Mouse (Mus musculus): Measurements from ENCODE around the gene Tdrd9. TPM values are rescaled to one million over a fixed set of nuclear protein-coding genes. Genes with fewer than 3 reads are reported as not detected.

Tdrd9 gene
- total RNA-seq, 1 experiment from 2014 or later = not detected

GRCm38 (mm10) chr12:112094261-112094880 is 123.0 kb downstream of the Tdrd9 start:
- ATAC-seq (ENCODE audit: extremely low read depth, insufficient number of reproducible peaks, low FRiP score, poor library complexity, severe bottlenecking) = no peak

GRCm38 (mm10) chr12:112096051-112096732 is 124.8 kb downstream of the Tdrd9 start:
- no peak for ATAC-seq (ENCODE audit: extremely low read depth, insufficient number of reproducible peaks, low FRiP score, poor library complexity, severe bottlenecking)

GRCm38 (mm10) chr12:112096733-112097117 is 125.4 kb downstream of the Tdrd9 start:
- no peak for ATAC-seq (ENCODE audit: extremely low read depth, insufficient number of reproducible peaks, low FRiP score, poor library complexity, severe bottlenecking)

- ATAC-seq (ENCODE audit: extremely low read depth, insufficient number of reproducible peaks, low FRiP score, poor library complexity, severe bottlenecking) = no peak
Measured at GRCm38 (mm10) chr12:112100106-112100505, 128.7 kb downstream of the Tdrd9 start.

- no peak for ATAC-seq (ENCODE audit: extremely low read depth, insufficient number of reproducible peaks, low FRiP score, poor library complexity, severe bottlenecking)
Measured at GRCm38 (mm10) chr12:112101045-112101444, 129.7 kb downstream of the Tdrd9 start.

- no peak for ATAC-seq (ENCODE audit: extremely low read depth, insufficient number of reproducible peaks, low FRiP score, poor library complexity, severe bottlenecking)
Measured at GRCm38 (mm10) chr12:112103179-112103578, 131.8 kb downstream of the Tdrd9 start.

- no peak for ATAC-seq (ENCODE audit: extremely low read depth, insufficient number of reproducible peaks, low FRiP score, poor library complexity, severe bottlenecking)
Measured at GRCm38 (mm10) chr12:112104890-112105289, 133.5 kb downstream of the Tdrd9 start.

GRCm38 (mm10) chr12:112106541-112106971 is 135.2 kb downstream of the Tdrd9 start, which contains the start of gene Aspg:
Gene Aspg (plus strand): TSS chr12:112106679.
- ATAC-seq (ENCODE audit: extremely low read depth, insufficient number of reproducible peaks, low FRiP score, poor library complexity, severe bottlenecking) = no peak

- ATAC-seq (ENCODE audit: extremely low read depth, insufficient number of reproducible peaks, low FRiP score, poor library complexity, severe bottlenecking) = no peak
Measured at GRCm38 (mm10) chr12:112107685-112108084, 136.3 kb downstream of the Tdrd9 start.

GRCm38 (mm10) chr12:112108696-112109445 is 137.5 kb downstream of the Tdrd9 start:
- no peak for ATAC-seq (ENCODE audit: extremely low read depth, insufficient number of reproducible peaks, low FRiP score, poor library complexity, severe bottlenecking)

- ATAC-seq (ENCODE audit: extremely low read depth, insufficient number of reproducible peaks, low FRiP score, poor library complexity, severe bottlenecking) = no peak
Measured at GRCm38 (mm10) chr12:112109701-112110100, 138.3 kb downstream of the Tdrd9 start.

- ATAC-seq (ENCODE audit: extremely low read depth, insufficient number of reproducible peaks, low FRiP score, poor library complexity, severe bottlenecking) = no peak
Measured at GRCm38 (mm10) chr12:112111323-112111722, 140.0 kb downstream of the Tdrd9 start.

- no peak for ATAC-seq (ENCODE audit: extremely low read depth, insufficient number of reproducible peaks, low FRiP score, poor library complexity, severe bottlenecking)
Measured at GRCm38 (mm10) chr12:112112235-112112634, 140.9 kb downstream of the Tdrd9 start.

- no peak for ATAC-seq (ENCODE audit: extremely low read depth, insufficient number of reproducible peaks, low FRiP score, poor library complexity, severe bottlenecking)
Measured at GRCm38 (mm10) chr12:112112686-112113396, 141.5 kb downstream of the Tdrd9 start.

- ATAC-seq (ENCODE audit: extremely low read depth, insufficient number of reproducible peaks, low FRiP score, poor library complexity, severe bottlenecking) = peak; percentile 47
Measured at GRCm38 (mm10) chr12:112113710-112114109, 142.4 kb downstream of the Tdrd9 start.

- ATAC-seq (ENCODE audit: extremely low read depth, insufficient number of reproducible peaks, low FRiP score, poor library complexity, severe bottlenecking) = no peak
Measured at GRCm38 (mm10) chr12:112117006-112117405, 145.6 kb downstream of the Tdrd9 start.

- ATAC-seq (ENCODE audit: extremely low read depth, insufficient number of reproducible peaks, low FRiP score, poor library complexity, severe bottlenecking) = no peak
Measured at GRCm38 (mm10) chr12:112117649-112118048, 146.3 kb downstream of the Tdrd9 start.

Data from neutrophil, adult 5-6 weeks (primary cell).